Mouse (Mus musculus) hindbrain, embryonic 11.5 days (tissue): ENCODE measurements around the gene Tmed9. TPM values are rescaled to one million over a fixed set of nuclear protein-coding genes. Genes with fewer than 3 reads are reported as not detected.
"Not testable (repeated sequence)": the region's sequence is repeated elsewhere in the genome, so short reads cannot be mapped to it uniquely, and the experiment has no call there.

Experiments
- ATAC-seq: fragments of 200-750 bp; cut with Nextera tagmentation; 2 replicates; pipeline ENCODE4 v1.8.0; 2017; ENCODE audit warnings: mild to moderate bottlenecking, moderate TSS enrichment, moderate library complexity; ENCODE audit not compliant: low FRiP score
- DNase-seq: peaks from one replicate; pipeline ENCODE4 v3.0.0-alpha.2; 2015; ENCODE audit warnings: low spot score
- H3K27ac ChIP-seq: fragments of 300-500 bp; sonication (generic); 2 replicates; pipeline ENCODE4 v1.5.1; 2014; ENCODE audit warnings: mild to moderate bottlenecking, low read depth, low read length
- H3K27me3 ChIP-seq: fragments of 300-500 bp; sonication (generic); 2 replicates; pipeline ENCODE4 v1.6.1; 2014; ENCODE audit warnings: mild to moderate bottlenecking, low read length, moderate library complexity, mixed read lengths; ENCODE audit not compliant: control insufficient read depth, insufficient read depth
- H3K36me3 ChIP-seq: fragments of 300-500 bp; sonication (generic); 2 replicates; pipeline ENCODE4 v1.6.1; 2014; ENCODE audit warnings: mild to moderate bottlenecking, low read length, moderate library complexity, mixed read lengths; ENCODE audit not compliant: control insufficient read depth, insufficient read depth
- H3K4me1 ChIP-seq: fragments of 300-500 bp; sonication (generic); replicated peaks from 2 replicates; pipeline ENCODE4 v1.6.1; 2014; ENCODE audit warnings: low read length, mixed read lengths; ENCODE audit not compliant: control insufficient read depth, insufficient read depth
- H3K4me2 ChIP-seq: fragments of 300-500 bp; sonication (generic); replicated peaks from 2 replicates; pipeline ENCODE4 v1.6.1; 2014; ENCODE audit warnings: mild to moderate bottlenecking, low read depth, low read length
- H3K4me3 ChIP-seq: fragments of 300-500 bp; sonication (generic); 2 replicates; pipeline ENCODE4 v1.5.1; 2014; ENCODE audit warnings: low read depth, low read length
- H3K9ac ChIP-seq: fragments of 300-500 bp; sonication (generic); 2 replicates; pipeline ENCODE4 v1.6.1; 2014; ENCODE audit warnings: low read depth, low read length
- H3K9me3 ChIP-seq: fragments of 300-500 bp; sonication (generic); 2 replicates; pipeline ENCODE4 v1.6.1; 2016; ENCODE audit warnings: low read length; ENCODE audit not compliant: control insufficient read depth
- WGBS: fragments of 180-500 bp; shearing (Covaris S2); extraction: QIAGEN DNeasy Blood & Tissue Kit; methylation state at CpG from one replicate; pipeline ENCODE4 v1.1.7; 2014; 5-methylcytosine and 5-hydroxymethylcytosine counted together
- polyA plus RNA-seq: library from polyadenylated mRNA; unstranded; fragments of >200 nt; fragmentation: Nextera tagmentation; extraction: Ambion mirVana; gene quantifications from 2 replicates; pipeline ENCODE4 v1.2.1, GENCODE M21; 2014

The Tmed9 gene
- polyA plus RNA-seq, 1 experiment from 2014 or later = 63.8 TPM

GRCm38 (mm10) chr13:55570286-55570973 lies 3.1 kb upstream of the Tmed9 start:
- peak overlapping the region; percentile 93 for H3K4me2 ChIP-seq
- peak; percentile 78 for ATAC-seq
- peak overlapping the region; percentile 98 for H3K9ac ChIP-seq
- H3K4me1 ChIP-seq = peaks cover 3% of the 10 kb centered on the region; the same call in 1 of the 2 replicates
- no peaks in the 10 kb centered on the region for H3K9me3 ChIP-seq
- WGBS = 1% methylated on average over 34 of the region's 47 CpGs
- H3K27ac ChIP-seq = peak overlapping the region; percentile 68
- H3K36me3 ChIP-seq = no peaks in the 10 kb centered on the region
- DNase-seq = peak; percentile 63
- peak overlapping the region; percentile 93 for H3K4me3 ChIP-seq
- H3K27me3 ChIP-seq = no peaks in the 10 kb centered on the region

GRCm38 (mm10) chr13:55571027-55571751 lies 2.3 kb upstream of the Tmed9 start, which contains the start of gene Fam193b:
Fam193b (minus strand) TSS chr13:55571120.
- peak; percentile 94 for DNase-seq
- H3K4me3 ChIP-seq = peak within 1 kb of the TSS; percentile 93
- peak within 1 kb of the TSS; percentile 68 for H3K27ac ChIP-seq
- H3K4me1 ChIP-seq = peaks cover 3% of the 10 kb centered on the region; the same call in 1 of the 2 replicates
- H3K9ac ChIP-seq = peak within 1 kb of the TSS; percentile 98
- no peaks in the 10 kb centered on the region for H3K36me3 ChIP-seq
- H3K27me3 ChIP-seq = no peaks in the 10 kb centered on the region
- no peaks in the 10 kb centered on the region for H3K9me3 ChIP-seq
- ATAC-seq = peak; percentile 90
- peak within 1 kb of the TSS; percentile 93 for H3K4me2 ChIP-seq
- WGBS = 4% methylated on average over 26 of the region's 47 CpGs

- H3K4me3 ChIP-seq = no peak overlapping the region
- ATAC-seq = no peak
- peaks cover 3% of the 10 kb centered on the region; the same call in 1 of the 2 replicates for H3K4me1 ChIP-seq
- WGBS = 74% methylated on average over 2 of the region's 2 CpGs
- H3K36me3 ChIP-seq = no peaks in the 10 kb centered on the region
- H3K9ac ChIP-seq = no peak overlapping the region
- no peak overlapping the region for H3K4me2 ChIP-seq
- peak; percentile 7 for DNase-seq
- no peaks in the 10 kb centered on the region for H3K9me3 ChIP-seq
- no peak overlapping the region for H3K27ac ChIP-seq
- no peaks in the 10 kb centered on the region for H3K27me3 ChIP-seq
Measured at GRCm38 (mm10) chr13:55571977-55572376, 1.6 kb upstream of the Tmed9 start.

- DNase-seq = no peak
- WGBS = 75% methylated on average over 5 of the region's 5 CpGs
- Histone ChIP-seq H3K9ac (no peak overlapping the region), H3K36me3 (no peaks in the 10 kb centered on the region), H3K4me2 (no peak overlapping the region), H3K27ac (no peak overlapping the region), H3K9me3 (no peaks in the 10 kb centered on the region), H3K4me1 (peaks cover 1% of the 10 kb centered on the region; the same call in 1 of the 2 replicates), H3K27me3 (no peaks in the 10 kb centered on the region), H3K4me3 (no peak overlapping the region)
- no peak for ATAC-seq
Measured at GRCm38 (mm10) chr13:55574321-55574720, 789 bp downstream of the Tmed9 start.

- no peaks in the 10 kb centered on the region for H3K9me3 ChIP-seq
- ATAC-seq = no peak
- H3K4me3 ChIP-seq = no peak overlapping the region
- no peak overlapping the region for H3K9ac ChIP-seq
- DNase-seq = no peak
- H3K27me3 ChIP-seq = no peaks in the 10 kb centered on the region
- H3K4me2 ChIP-seq = no peak overlapping the region
- no peaks in the 10 kb centered on the region for H3K4me1 ChIP-seq
- no peak overlapping the region for H3K27ac ChIP-seq
- 60% methylated on average over 5 of the region's 5 CpGs for WGBS
- no peaks in the 10 kb centered on the region for H3K36me3 ChIP-seq
Measured at GRCm38 (mm10) chr13:55575932-55576331, 2.4 kb downstream of the Tmed9 start.

GRCm38 (mm10) chr13:55576872-55577271 lies 3.3 kb downstream of the Tmed9 start:
- not testable (repeated sequence) for H3K36me3 ChIP-seq, H3K27me3 ChIP-seq, H3K4me3 ChIP-seq, H3K4me1 ChIP-seq, ATAC-seq, H3K9ac ChIP-seq, H3K9me3 ChIP-seq, DNase-seq, H3K4me2 ChIP-seq, H3K27ac ChIP-seq
- 88% methylated on average over 7 of the region's 7 CpGs for WGBS

GRCm38 (mm10) chr13:55578086-55578485 lies 4.6 kb downstream of the Tmed9 start:
- ATAC-seq = no peak
- Histone ChIP-seq H3K4me3 (no peak overlapping the region), H3K27me3 (no peaks in the 10 kb centered on the region), H3K4me2 (no peak overlapping the region), H3K9ac (no peak overlapping the region), H3K27ac (no peak overlapping the region), H3K9me3 (no peaks in the 10 kb centered on the region), H3K4me1 (no peaks in the 10 kb centered on the region), H3K36me3 (no peaks in the 10 kb centered on the region)
- WGBS = 81% methylated on average over 4 of the region's 4 CpGs
- no peak for DNase-seq

GRCm38 (mm10) chr13:55591961-55592490 lies 18.5 kb downstream of the Tmed9 start:
- 80% methylated on average over 4 of the region's 4 CpGs for WGBS
- Histone ChIP-seq H3K9ac (no peak overlapping the region), H3K4me2 (no peak overlapping the region), H3K27me3 (no peaks in the 10 kb centered on the region), H3K9me3 (no peaks in the 10 kb centered on the region), H3K4me3 (no peak overlapping the region), H3K36me3 (peaks cover 7% of the 10 kb centered on the region; the same call in 1 of the 2 replicates), H3K4me1 (0 out of 2 replicates have a peak, but pooled peaks cover 2% of the 10 kb centered on the region), H3K27ac (no peak overlapping the region)
- no peak for ATAC-seq
- DNase-seq = no peak
